Mouse (Mus musculus) G1E (cell line): ENCODE measurements around the gene Elf3.

ENCODE experiments used
- CTCF ChIP-seq: IDR thresholded peaks from 2 replicates; pipeline ENCODE4 v1.5.1; 2012; ENCODE audit warnings: low read depth, low read length, inconsistent platforms, mixed read lengths
- GATA1 ChIP-seq: IDR thresholded peaks from 2 replicates; pipeline ENCODE4 v1.6.1; 2012; ENCODE audit warnings: borderline replicate concordance, low read length, inconsistent platforms, mixed read lengths
- POLR2AphosphoS5 ChIP-seq: IDR thresholded peaks from 2 replicates; pipeline ENCODE4 v1.6.1; 2012; ENCODE audit warnings: low read depth, low read length, inconsistent platforms; ENCODE audit not compliant: insufficient replicate concordance
- TAL1 ChIP-seq: conservative IDR thresholded peaks from 2 replicates; pipeline ENCODE4 v1.6.1; 2012; ENCODE audit warnings: low read depth, low read length, inconsistent platforms, mixed read lengths

DNA sequence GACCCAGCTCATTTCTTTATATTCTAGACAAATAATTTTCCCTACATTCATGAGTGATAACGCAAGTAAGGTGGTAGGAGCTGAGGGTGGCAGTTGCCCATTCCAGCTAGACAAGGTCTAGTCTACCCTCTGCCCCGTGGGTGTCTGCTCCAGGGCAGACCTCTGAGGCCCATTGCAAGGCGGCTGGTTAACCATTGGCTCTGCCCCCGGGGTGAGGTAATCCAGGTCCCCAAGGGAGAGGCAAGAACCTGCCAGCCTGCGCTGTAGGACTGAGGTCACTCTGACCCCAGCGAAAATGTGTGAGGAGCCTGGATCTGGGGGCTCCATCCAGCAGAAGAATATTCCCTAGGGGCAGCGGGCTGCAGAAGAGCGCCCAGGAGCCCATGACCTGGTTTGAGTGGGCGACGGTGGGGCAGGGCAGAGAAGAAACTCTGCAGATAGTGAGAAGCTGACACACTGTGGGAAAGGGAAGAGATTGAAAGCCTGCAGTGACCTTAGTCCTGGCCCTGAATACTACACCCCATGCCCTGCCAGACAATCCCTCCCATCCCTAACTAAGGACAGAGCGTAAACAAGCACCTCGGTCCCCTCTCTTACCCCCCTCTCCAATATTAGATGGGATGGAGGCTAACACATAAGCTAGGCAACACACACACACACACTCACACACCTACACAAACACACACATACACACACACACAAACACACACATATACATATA, 21.1 kb downstream of the Elf3 start:
- TF ChIP-seq CTCF (no peak), GATA1 (no peak), POLR2AphosphoS5 (no peak), TAL1 (no peak)
